Comparison of ENCODE assay signal across 17 mouse cellular contexts in genomic region chr1:64046087-64046801, GRCm38 (mm10).
"Had no signal": no experiment of that assay in that cellular context is flagged by ENCODE, and none has a peak within 500 bp of the region (broad histone marks: within the 10 kb centered on the region; RNA-seq: fewer than 3 reads in every experiment).

No protein-coding gene starts in this region.

- H3K27me3 ChIP-seq: limb, embryonic 15.5 days; liver, embryonic 12.5 days; midbrain, embryonic 13.5 days; neural tube, embryonic 13.5 days had no signal

- ATAC-seq: liver, embryonic 12.5 days; midbrain, embryonic 13.5 days had no signal

- H3K9me3 ChIP-seq: limb, embryonic 15.5 days; liver, embryonic 12.5 days; midbrain, embryonic 13.5 days; neural tube, embryonic 13.5 days had no signal

- DNase-seq: lung, adult 18-20 months; lung, postnatal 36 days; retina, postnatal 1 day; right cerebral cortex, adult 18-20 months; right cerebral cortex, postnatal 25 days; right cerebral cortex, postnatal 4 days; spleen, adult 18-20 months; thymus, adult 18-20 months; thymus, postnatal 14 days; thymus, postnatal 36 days had no signal

- H3K9ac ChIP-seq: limb, embryonic 15.5 days; liver, embryonic 12.5 days; liver, embryonic 14.5 days; midbrain, embryonic 13.5 days; neural tube, embryonic 13.5 days had no signal

- H3K27ac ChIP-seq: limb, embryonic 15.5 days; liver, embryonic 12.5 days; liver, embryonic 14.5 days; midbrain, embryonic 13.5 days; neural tube, embryonic 13.5 days had no signal

- H3K4me2 ChIP-seq: limb, embryonic 15.5 days; liver, embryonic 12.5 days; midbrain, embryonic 11.5 days; midbrain, embryonic 13.5 days; neural tube, embryonic 13.5 days had no signal

- H3K36me3 ChIP-seq: limb, embryonic 15.5 days; liver, embryonic 12.5 days; midbrain, embryonic 13.5 days had no signal

- H3K4me3 ChIP-seq: limb, embryonic 15.5 days; liver, embryonic 12.5 days; midbrain, embryonic 13.5 days; myocyte; neural tube, embryonic 13.5 days had no signal
